In the genomic region with DNA sequence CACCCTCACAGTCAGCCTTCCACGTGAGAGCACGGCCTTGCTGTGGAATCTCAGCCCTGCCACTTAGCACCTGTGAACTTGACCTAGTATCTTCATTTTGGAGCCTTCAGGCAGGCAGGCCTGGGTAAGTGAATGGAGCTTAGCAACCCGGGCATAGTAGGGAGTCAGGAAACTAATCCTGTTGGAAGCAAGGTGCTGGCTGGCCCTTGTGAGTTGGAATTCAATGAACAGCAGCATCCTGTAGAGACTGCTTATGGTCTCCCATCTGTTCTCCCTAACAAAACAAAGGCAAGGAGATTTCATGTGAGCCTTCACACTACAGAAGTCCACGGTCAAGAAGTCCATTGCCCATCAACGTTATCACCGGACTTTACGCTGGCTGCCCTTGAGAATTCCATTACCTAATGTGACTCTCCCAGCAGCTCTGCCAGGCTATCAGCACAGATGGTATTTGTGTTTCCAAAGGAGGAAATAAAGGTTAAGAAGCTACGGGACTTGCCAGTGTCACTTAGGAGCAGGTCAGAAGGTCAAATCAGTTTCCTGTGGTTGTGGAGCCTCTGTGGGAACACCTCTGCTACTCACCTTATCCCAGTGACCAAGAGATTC, we compare ENCODE assay signal across 14 mouse cellular contexts. TPM values are rescaled to one million over a fixed set of nuclear protein-coding genes. Genes with fewer than 3 reads are reported as not detected.
DNase-seq lines count a peak whose midpoint lies in the region; ATAC-seq lines count a peak whose summit lies in the region.
"Had no signal": no experiment of that assay in that cellular context is flagged by ENCODE, and none has a peak within 500 bp of the region (broad histone marks: within the 10 kb centered on the region; RNA-seq: fewer than 3 reads in every experiment).

No protein-coding gene starts in this region.

- H3K36me3 ChIP-seq in heart, embryonic 16.5 days (ENCODE audit: control insufficient read depth, insufficient read depth): no peaks in the 10 kb centered on the region
- H3K36me3 ChIP-seq: embryonic facial prominence, embryonic 12.5 days; forebrain, embryonic 10.5 days; limb, embryonic 15.5 days; lung, embryonic 15.5 days had no signal

- H3K4me2 ChIP-seq in heart, embryonic 16.5 days (ENCODE audit: low read depth, low read length): no peak overlapping the region
- H3K4me2 ChIP-seq: embryonic facial prominence, embryonic 12.5 days; limb, embryonic 15.5 days; lung, embryonic 15.5 days had no signal

- H3K9ac ChIP-seq in heart, embryonic 16.5 days (ENCODE audit: low read length): no peak overlapping the region
- H3K9ac ChIP-seq: embryonic facial prominence, embryonic 12.5 days; limb, embryonic 15.5 days; lung, embryonic 15.5 days had no signal

- no peaks in the 10 kb centered on the region for H3K27me3 ChIP-seq in heart, embryonic 16.5 days (ENCODE audit: control insufficient read depth, insufficient read depth, low read length)
- H3K27me3 ChIP-seq: embryonic facial prominence, embryonic 12.5 days; limb, embryonic 15.5 days; lung, embryonic 15.5 days had no signal

- peak; percentile 49 to 53 for DNase-seq in heart, adult 18-20 months
- DNase-seq in heart, adult 8-10 months (ENCODE audit: low spot score): no peak
- peak; percentile 67 for DNase-seq in cerebellum, adult 11-12 months
- DNase-seq in cerebellum, postnatal 14 days: peak; percentile 44 to 72
- DNase-seq in kidney, adult 9 months: no peak
- DNase-seq in left cerebral cortex, adult 11 months (ENCODE audit: low spot score): no peak
- DNase-seq: kidney, adult 8-10 months; thymus, adult 18-20 months had no signal

- WGBS in heart, embryonic 16.5 days: 36% methylated on average over 8 of the region's 8 CpGs

- peaks cover 3% of the 10 kb centered on the region; the same call in 1 of the 2 replicates for H3K4me1 ChIP-seq in heart, embryonic 16.5 days (ENCODE audit: control insufficient read depth, insufficient read depth, low read length)
- H3K4me1 ChIP-seq: embryonic facial prominence, embryonic 12.5 days; forebrain, embryonic 10.5 days; lung, embryonic 15.5 days had no signal

- H3K4me3 ChIP-seq in heart, embryonic 16.5 days (ENCODE audit: low read length): no peak overlapping the region
- H3K4me3 ChIP-seq: embryonic facial prominence, embryonic 12.5 days; forebrain, embryonic 10.5 days; limb, embryonic 15.5 days; lung, embryonic 15.5 days had no signal

- peak; percentile 37; the same call in 1 of the 2 replicates for ATAC-seq in heart, embryonic 16.5 days (replicated peaks; ENCODE audit: extremely low read depth, insufficient read depth, low FRiP score)
- ATAC-seq: hindbrain, embryonic 16.5 days had no signal

- no peaks in the 10 kb centered on the region for H3K9me3 ChIP-seq in heart, embryonic 16.5 days (replicated peaks; ENCODE audit: control insufficient read depth, low read length)
- H3K9me3 ChIP-seq: embryonic facial prominence, embryonic 12.5 days; forebrain, embryonic 10.5 days; limb, embryonic 15.5 days; lung, embryonic 15.5 days had no signal

- H3K27ac ChIP-seq in heart, embryonic 16.5 days (ENCODE audit: low read length): peak overlapping the region; percentile 62
- H3K27ac ChIP-seq: embryonic facial prominence, embryonic 12.5 days; forebrain, embryonic 10.5 days; limb, embryonic 15.5 days; lung, embryonic 15.5 days had no signal

RNA-seq across cellular contexts. Expression of gene Srd5a3, which starts 24.5 kb away (rescaled TPM):
- total RNA-seq in heart, adult 18-20 months (2021): 1 to 10 TPM; 8.2 TPM
- 1 to 10 TPM; 6.1 to 7.4 (median 7.0) TPM for total RNA-seq in heart, adult 8-10 months (2022)
- 30.7 TPM in 2 replicates for polyA plus RNA-seq in heart, embryonic 16.5 days (2015; fragmentation: Nextera tagmentation; extraction: Ambion mirVana)

Comparison
In these comparisons a context has a peak if more than half of its experiments do, and no peak if none do; other contexts are left out.
1. DNase-seq: peak in heart, adult 18-20 months (2 of 2), cerebellum, adult 11-12 months (single experiment) and cerebellum, postnatal 14 days (2 of 2); none in heart, adult 8-10 months (single experiment), kidney, adult 9 months (single experiment) and left cerebral cortex, adult 11 months (single experiment).